Mouse (Mus musculus) gastrocnemius, postnatal 25 days (tissue): ENCODE measurements at regions not wholly inside any gene's neighbourhood (a gene's known extent, or its start where the extent isn't known, plus 50 kb on each side); places are given as distances from the start of the nearest gene placed in this dataset.

Experiments
- DNase-seq: peaks from one replicate; pipeline ENCODE4 v3.0.0; 2022

- no peak for DNase-seq
Observed at GRCm38 (mm10) chr3:102386091-102386490, 83.6 kb upstream of the Ngf start.

GRCm38 (mm10) chr3:102384596-102384995 lies 85.1 kb upstream of the Ngf start:
- DNase-seq, result no peak

DNA sequence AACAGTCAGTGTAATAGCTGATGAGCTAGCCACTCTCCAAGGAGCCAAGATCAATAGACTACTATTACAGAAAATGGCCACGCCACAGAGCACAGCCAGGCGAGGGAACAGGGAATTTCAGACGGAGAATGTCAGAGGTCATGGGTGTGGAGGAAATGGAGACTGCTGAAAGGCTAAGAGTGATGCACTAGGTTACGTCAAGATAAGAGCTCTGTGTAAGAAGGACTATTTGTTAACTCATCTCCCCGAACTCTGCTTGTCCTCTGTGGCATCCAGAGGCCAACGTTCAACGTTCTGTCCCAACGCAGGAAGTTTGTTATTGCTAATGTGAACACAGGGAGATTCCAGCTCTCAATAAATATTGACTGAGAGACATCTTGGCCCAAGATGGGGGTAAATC lies 86.0 kb upstream of the Ngf start:
- no peak for DNase-seq

DNA sequence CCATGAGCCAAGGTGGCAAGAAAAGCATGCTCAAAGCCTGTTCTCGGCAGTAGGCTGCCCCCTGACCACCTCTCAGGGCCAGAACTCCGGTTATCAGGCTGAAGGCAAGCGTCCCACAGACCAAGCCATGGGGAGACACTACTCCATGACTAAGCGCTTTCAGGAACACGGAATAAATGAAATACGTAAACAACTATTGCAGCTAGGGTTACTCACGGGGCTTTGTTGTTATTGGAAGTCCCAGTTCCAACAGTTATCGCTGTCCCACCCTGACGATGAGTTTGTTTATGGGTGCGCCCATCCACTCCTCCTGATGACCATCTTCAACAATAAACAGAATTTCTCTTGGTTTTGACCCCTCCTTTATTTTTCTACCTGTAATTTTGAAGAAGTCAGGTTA lies 88.0 kb upstream of the Ngf start:
- no peak for DNase-seq

DNA sequence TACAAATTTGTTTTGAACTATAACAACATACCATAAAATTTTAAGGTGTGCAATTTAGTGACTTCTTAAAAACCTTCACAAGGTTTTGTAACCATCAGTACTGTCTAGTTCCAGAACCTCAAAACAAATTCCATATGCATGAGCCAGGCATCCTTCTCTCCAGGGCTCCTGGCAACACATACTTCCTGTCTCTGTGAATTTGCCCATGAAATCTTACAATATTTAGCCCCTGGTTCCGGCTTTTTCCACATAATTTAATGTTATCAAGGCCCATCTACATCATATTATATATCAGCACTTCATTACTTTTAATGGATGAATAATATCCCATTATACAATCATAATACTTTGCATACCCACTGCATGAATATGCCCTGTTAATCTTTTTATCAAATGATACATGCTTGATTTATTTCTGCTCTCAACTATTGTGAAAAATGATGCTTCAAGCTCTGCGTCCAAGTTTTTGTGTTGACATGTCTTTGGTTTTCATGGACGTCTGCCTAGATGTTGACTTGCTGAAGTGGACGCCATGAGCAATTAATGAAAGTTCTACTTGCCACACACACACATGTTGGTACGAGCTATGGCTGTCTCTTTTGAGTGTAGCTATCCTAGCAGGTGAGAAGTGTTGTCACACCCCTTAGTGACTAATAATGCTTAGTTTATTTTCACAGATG lies 95.2 kb upstream of the Ngf start:
- DNase-seq, result no peak

DNA sequence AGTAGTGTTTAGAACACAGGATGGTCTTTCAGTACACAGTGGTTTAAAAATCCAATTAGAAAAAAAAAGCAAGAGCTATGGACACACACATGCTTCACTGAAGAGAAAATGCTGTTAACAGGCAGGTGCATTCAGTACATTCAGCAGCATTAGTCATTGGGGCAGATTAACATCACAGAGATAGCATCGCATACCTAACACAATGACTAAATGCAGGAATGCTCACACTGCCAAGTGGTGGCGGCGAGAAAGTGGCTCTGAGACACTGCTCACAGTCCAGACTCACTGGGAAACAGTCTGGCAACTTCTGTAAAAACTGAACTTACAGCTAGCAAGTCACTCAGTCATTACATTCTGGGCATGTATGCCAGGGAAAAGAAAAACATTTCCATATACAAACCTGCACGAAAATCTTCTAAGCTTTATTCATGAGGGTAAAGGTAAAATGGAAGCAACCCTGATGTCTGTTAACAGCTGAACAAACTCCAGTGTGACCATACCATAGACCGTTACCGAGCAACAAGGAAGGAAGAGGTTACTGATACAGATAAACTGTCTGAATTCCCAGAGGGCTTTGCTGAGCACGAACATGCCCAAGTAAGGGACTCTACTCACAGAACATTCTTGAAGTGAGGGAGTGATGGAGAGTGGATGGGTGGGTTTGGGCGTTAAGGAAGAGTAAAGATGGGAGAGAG lies 97.4 kb upstream of the Ngf start:
- DNase-seq, result no peak

DNA sequence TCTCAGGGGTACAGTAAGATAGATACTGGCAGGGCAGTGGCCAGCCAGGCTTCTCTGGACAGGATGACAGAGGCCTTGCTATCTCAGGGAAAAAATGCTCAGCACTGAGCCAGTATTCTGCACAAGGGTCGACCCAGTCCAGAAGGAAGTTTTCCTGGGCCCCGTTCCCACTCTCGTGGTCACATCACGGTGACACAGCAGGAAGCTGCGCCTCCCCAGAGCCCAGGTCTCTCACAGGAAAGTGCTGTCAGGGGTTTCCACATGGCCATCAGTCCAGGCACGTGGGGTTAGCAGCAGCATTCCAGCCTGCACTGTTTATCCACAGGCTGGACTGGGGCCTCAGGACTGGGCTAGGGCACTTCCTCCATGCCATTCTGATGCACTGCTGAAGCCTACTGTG lies 103.5 kb upstream of the Ngf start:
- DNase-seq, result no peak

DNA sequence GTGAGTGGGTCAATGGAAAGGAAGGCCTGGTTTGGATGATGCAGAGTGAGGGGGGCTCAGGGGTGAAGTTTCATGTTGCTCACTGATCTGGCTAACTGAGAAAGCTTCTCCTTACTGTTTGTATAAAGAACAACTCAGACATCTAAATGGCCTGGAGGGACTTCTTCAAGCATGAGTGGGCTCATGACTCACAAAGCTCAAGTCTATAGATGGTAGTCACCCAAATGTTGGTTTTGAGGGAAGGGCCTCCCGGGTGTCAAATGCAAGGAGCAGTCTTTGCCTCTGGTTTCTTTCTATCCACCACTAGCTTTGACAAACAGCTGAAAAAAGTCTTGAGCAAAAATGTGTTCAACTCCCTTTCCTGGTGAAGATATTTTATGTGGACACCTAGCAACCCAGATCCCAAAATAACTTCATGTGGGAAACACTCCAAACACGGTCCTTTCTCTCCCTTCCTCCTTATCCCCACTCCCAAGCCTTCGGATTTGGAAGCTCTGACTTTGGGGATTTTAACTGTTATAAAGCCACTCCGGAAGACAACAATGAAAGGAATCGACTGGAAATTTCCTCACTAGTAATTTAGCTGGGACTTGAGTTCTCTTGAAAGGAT lies 105.3 kb upstream of the Ngf start:
- DNase-seq, result no peak

DNA sequence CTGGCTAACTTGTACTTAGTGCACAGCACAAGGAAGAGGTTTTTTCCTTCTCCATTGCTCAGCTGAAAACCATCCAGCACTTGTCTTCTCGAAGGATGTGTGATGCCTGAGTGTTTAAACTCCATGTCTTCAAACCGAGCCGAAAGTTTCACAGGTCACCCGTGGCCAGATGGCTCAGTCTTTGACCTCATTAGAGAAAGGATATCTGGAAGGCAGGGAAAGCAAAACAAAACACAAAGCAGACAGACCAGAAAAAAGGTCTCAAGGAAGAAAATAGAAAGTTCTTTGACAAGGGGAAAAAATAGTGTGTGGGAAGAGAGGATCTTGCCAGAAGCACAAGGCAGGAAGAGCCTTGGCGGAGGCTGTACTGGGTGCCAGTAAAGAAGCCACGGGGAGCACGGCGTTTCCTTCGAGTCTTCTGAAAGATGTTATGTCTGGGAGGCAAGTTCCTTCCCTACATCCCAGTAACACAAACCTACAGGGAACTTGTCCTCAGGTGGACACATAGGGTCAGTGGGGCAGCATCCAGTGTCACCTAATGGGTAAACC lies 108.9 kb upstream of the Ngf start:
- no peak for DNase-seq

GRCm38 (mm10) chr3:102358801-102359200 lies 110.9 kb upstream of the Ngf start:
- no peak for DNase-seq

DNA sequence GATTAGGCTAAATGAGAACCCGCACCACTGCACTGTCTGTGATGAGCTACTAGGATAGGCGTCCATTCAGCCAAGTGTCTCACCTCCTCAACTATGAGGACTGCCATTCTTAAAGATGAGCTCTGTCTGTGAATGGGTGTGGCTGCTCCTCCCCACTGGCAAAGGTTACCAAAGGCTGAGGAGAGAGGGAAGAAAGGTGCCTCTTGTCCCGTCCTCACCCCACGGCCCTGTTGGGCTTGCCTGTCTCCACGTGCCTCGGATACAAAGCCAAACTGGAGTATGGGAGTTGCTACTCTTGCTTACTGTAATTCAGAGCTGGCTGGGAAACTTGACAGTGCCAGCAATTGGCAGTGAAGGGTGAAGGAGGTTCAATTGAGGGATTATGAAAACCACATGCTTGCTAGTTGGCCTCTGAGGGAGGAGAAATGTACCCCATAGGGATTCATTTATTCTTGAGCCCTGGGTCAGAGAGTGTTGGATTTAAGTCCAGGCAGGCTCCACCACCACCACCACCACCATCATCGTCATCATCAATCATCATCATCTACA lies 112.6 kb upstream of the Ngf start:
- DNase-seq, result no peak

DNA sequence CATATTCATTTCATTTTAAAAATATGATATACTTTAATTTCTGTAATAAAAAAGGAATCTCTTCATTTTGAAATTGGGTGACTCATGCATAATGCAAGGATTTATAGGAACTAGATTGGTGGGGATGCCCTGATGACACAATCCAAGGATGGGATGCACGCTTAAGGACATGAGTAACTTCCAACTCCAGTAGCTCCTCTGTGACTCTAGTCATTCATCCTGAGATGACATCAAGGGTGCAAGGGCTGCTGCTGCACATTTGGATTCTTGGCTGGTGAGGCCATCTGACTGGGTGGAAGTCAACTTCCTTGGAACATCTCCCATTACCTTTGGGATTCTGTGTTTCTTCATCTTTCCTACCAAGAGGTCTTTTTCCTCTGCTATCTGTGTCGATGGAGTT lies 114.4 kb upstream of the Ngf start:
- DNase-seq, result no peak

- DNase-seq, result no peak
Observed at GRCm38 (mm10) chr3:102354771-102355170, 114.9 kb upstream of the Ngf start.

DNA sequence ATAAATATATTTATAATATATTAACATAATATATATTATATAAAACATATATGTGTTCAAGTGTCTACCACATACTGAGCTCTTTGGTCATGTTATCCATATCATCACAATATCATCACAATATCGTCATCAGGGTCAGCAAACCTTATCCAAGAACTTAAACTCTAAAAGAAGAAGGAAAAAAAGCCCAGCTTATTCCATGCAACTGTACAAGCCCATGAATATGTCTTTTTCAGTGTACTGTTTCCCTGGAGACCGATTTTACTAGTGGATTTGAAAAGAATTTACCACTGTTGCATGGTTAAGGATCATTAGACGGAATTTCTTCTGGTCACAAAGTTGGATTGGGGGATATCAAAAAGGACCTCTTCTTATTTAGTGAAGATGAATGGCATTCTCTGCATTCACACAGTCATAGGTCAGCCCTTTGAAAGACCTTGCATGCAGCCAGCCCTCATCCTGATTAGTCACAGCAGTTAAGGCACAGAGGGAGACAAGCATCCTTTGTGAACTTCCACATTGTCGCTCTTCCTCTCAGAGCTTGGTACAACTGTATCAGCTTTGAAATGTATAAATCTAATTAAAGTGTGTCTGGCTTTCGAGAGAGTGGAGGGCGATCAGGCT lies 116.3 kb upstream of the Ngf start:
- no peak for DNase-seq

- no peak for DNase-seq
Observed at GRCm38 (mm10) chr3:102346077-102346476, 123.6 kb upstream of the Ngf start.

- DNase-seq, result no peak
Observed at GRCm38 (mm10) chr3:102345291-102345690, 124.4 kb upstream of the Ngf start.

GRCm38 (mm10) chr3:102340731-102341130 lies 129.0 kb upstream of the Ngf start:
- no peak for DNase-seq

DNA sequence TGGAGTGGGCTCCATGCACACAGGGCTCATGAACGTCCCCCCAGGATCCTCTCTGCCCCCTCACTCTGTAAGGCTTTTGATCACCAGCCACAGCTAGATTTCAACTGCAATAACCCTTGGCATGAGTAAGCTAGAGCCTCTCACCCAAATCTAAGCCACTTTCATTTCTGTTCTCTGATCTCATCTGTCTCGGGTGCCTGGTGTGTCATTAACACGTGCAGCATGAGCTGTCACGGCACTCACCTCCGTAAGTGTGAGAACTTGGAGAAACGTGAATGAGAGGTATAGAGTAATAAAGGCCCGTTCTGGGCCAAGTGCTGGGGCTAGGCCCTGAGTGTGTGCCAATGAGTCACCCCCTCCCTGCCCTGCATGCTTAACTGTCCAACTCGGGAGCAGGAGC lies 131.8 kb upstream of the Ngf start:
- no peak for DNase-seq

DNA sequence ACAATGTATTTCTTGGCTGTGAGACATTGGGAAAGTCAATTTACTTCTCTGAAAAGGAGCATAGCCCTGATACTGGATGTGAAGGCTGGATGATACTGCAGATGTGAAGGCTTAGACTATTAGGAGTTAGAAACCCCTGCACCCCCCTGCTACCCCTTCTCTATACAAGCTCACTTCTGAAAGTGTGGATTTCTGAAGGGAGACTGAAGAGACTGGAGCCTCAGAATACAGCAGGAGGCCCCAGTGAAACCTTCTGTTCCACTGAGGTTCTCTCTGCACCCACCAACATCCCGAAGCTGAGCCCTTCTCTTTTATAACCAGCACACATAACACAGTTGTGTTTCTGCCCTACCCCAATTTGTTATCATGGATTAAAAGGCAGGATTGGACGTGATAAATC lies 131.7 kb upstream of the Vangl1 start:
- no peak for DNase-seq

GRCm38 (mm10) chr3:102335146-102335545 lies 130.7 kb upstream of the Vangl1 start:
- peak; percentile 19 for DNase-seq

GRCm38 (mm10) chr3:102332221-102332620 lies 127.7 kb upstream of the Vangl1 start:
- DNase-seq, result no peak

DNA sequence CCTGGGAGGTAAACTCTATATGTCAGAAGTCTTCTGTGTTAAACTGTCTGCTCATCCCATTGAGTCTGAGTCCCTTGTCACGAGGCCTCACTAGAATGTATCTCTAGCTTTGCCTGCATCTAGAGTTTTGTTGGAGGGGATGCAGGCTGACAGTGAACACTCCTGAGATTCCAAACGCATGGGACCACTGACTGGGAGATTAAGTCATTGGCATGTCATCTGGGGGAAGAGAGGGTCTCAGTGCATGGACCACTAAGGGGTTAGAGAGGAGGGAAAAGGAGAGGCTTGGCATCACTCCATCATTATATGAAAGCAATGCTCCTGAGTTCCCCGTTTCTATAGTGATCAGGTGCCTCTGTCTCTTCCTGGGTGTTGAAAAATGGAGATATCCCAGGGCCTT lies 114.8 kb upstream of the Vangl1 start:
- DNase-seq, result no peak

DNA sequence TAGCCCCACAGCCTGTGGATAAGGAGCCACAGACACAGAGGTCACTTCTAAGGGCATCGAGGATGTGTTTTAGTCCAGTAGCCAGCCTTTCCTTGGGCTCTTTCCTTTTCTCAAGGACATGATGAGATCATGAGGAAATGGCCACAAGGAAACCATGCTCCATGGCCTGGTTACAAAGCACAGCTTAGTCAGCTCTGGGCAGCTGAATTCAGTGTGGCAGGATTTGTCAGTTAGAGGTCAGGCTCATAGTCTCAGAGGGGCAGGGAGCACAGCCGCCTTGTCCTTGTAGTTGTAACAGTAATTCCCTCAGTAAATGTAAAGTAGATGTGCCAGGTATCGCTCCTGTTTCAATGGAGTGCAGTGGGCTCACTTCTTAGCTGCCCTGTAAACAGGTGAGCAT lies 111.7 kb upstream of the Vangl1 start:
- DNase-seq, result no peak
